In the genomic region with DNA sequence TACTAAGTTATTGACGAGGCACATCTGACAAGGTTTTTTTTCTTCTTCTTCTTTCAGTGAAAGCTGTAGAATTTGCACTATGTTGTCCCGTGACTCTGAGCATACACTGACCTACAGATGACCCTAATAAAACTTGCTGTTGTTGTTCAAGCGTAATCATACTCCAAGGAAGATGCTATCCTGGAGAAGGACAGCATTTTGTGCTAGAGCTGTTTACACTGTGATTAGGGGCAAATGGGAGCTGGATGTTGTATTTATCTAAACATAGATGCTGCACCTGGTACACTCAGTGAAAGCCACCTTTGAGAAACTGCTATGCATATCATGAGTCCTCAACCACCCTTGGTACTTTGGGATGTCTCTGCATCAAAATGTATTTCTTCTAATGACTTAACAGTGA, we compare ENCODE assay signal across 32 mouse cellular contexts. TPM values are rescaled to one million over a fixed set of nuclear protein-coding genes. Genes with fewer than 3 reads are reported as not detected.
DNase-seq lines count a peak whose midpoint lies in the region; ATAC-seq and TF ChIP-seq lines count a peak whose summit lies in the region.
"Had no signal": no experiment of that assay in that cellular context is flagged by ENCODE, and none has a peak within 500 bp of the region (broad histone marks: within the 10 kb centered on the region; RNA-seq: fewer than 3 reads in every experiment).

No protein-coding gene starts in this region.

- H3K9me3 ChIP-seq in midbrain, embryonic 11.5 days (ENCODE audit: control insufficient read depth, low read length), result no peaks in the 10 kb centered on the region
- no peaks in the 10 kb centered on the region for H3K9me3 ChIP-seq in midbrain, embryonic 10.5 days (replicated peaks)
- H3K9me3 ChIP-seq in stomach, postnatal 0 days (ENCODE audit: control insufficient read depth, low read length), result no peaks in the 10 kb centered on the region
- H3K9me3 ChIP-seq: forebrain, embryonic 12.5 days; forebrain, embryonic 15.5 days; heart, embryonic 10.5 days; hindbrain, embryonic 10.5 days had no signal

- TF ChIP-seq EP300 in heart, adult 2 months (IDR thresholded peaks at IDR 0.05; ENCODE audit: insufficient read depth, low read depth, low read length), result no peak
- TF ChIP-seq EP300 in stomach, postnatal 0 days (optimal IDR thresholded peaks at IDR 0.05), result no peak

- intact Hi-C loops in heart, adult 2 months (cut with DNase I), result loop anchor here (5.0 kb wide), 1 partner anchor 36 kb away; no protein-coding TSS in a partner anchor

- no peak overlapping the region for H3K4me3 ChIP-seq in heart, adult 2 months
- peak overlapping the region; percentile 77; the same call in 1 of the 2 replicates for H3K4me3 ChIP-seq in layer of hippocampus, adult 2 months
- H3K4me3 ChIP-seq in midbrain, embryonic 11.5 days (ENCODE audit: low read depth, low read length), result no peak overlapping the region
- H3K4me3 ChIP-seq in midbrain, embryonic 10.5 days, result no peak overlapping the region
- H3K4me3 ChIP-seq in stomach, postnatal 0 days (ENCODE audit: low read depth, low read length), result no peak overlapping the region
- H3K4me3 ChIP-seq: embryonic facial prominence, embryonic 12.5 days; embryonic facial prominence, embryonic 15.5 days; erythroblast, embryonic 14.5 days; forebrain, embryonic 12.5 days; forebrain, embryonic 15.5 days; heart, embryonic 10.5 days; hindbrain, embryonic 10.5 days had no signal

- WGBS in heart, adult 2 months, result 67% methylated on average over 3 of the region's 3 CpGs
- WGBS in midbrain, embryonic 11.5 days, result 90% methylated on average over 3 of the region's 3 CpGs
- 89% methylated on average over 3 of the region's 3 CpGs for WGBS in midbrain, embryonic 10.5 days
- 65% methylated on average over 3 of the region's 3 CpGs for WGBS in stomach, postnatal 0 days

- no peaks in the 10 kb centered on the region for H3K27me3 ChIP-seq in heart, adult 2 months (ENCODE audit: control insufficient read depth, insufficient read depth, low read length)
- H3K27me3 ChIP-seq in midbrain, embryonic 11.5 days (ENCODE audit: control insufficient read depth, insufficient read depth, low read length), result no peaks in the 10 kb centered on the region
- peaks cover 20% of the 10 kb centered on the region for H3K27me3 ChIP-seq in midbrain, embryonic 10.5 days (ENCODE audit: low read depth, poor library complexity, severe bottlenecking)
- H3K27me3 ChIP-seq in stomach, postnatal 0 days (ENCODE audit: control insufficient read depth, insufficient read depth, low read length), result no peaks in the 10 kb centered on the region
- H3K27me3 ChIP-seq: CH12.LX; embryonic facial prominence, embryonic 12.5 days; embryonic facial prominence, embryonic 15.5 days; forebrain, embryonic 12.5 days; forebrain, embryonic 15.5 days; Patski had no signal

- ATAC-seq in midbrain, embryonic 11.5 days (ENCODE audit: low FRiP score), result no peak
- 0 out of 2 replicates have a peak, but pooled peaks have one; percentile 17 for ATAC-seq in stomach, postnatal 0 days (ENCODE audit: low FRiP score, low TSS enrichment)
- ATAC-seq: forebrain, embryonic 15.5 days; hindbrain, postnatal 0 days; inflammation-experienced regulatory T-cells, adult 6 months; intestine, embryonic 16.5 days; Patski had no signal

- peaks cover 8% of the 10 kb centered on the region for H3K4me1 ChIP-seq in heart, adult 2 months (ENCODE audit: control insufficient read depth, insufficient read depth, low read length)
- no peaks in the 10 kb centered on the region for H3K4me1 ChIP-seq in midbrain, embryonic 11.5 days (ENCODE audit: control insufficient read depth, insufficient read depth, low read length)
- H3K4me1 ChIP-seq in midbrain, embryonic 10.5 days, result peaks cover 13% of the 10 kb centered on the region
- H3K4me1 ChIP-seq in stomach, postnatal 0 days (replicated peaks; ENCODE audit: control insufficient read depth, insufficient read depth), result no peaks in the 10 kb centered on the region
- H3K4me1 ChIP-seq: hindbrain, embryonic 10.5 days had no signal

- no peak for TF ChIP-seq CTCF in heart, adult 2 months (IDR thresholded peaks at IDR 0.05)
- TF ChIP-seq CTCF in layer of hippocampus, adult 2 months (conservative IDR thresholded peaks at IDR 0.05), result no peak
- TF ChIP-seq CTCF in stomach, postnatal 0 days (IDR thresholded peaks at IDR 0.05; ENCODE audit: low read depth), result no peak

- no peak for DNase-seq in heart, adult 2 months
- no peak for DNase-seq in heart, adult 8-10 months (ENCODE audit: low spot score)
- no peak for DNase-seq in layer of hippocampus, adult 2 months (ENCODE audit: low spot score in 2 of 2)
- no peak for DNase-seq in layer of hippocampus, adult 18-20 months (ENCODE audit: low spot score in 2 of 2)
- DNase-seq in midbrain, embryonic 11.5 days (ENCODE audit: low spot score, missing footprints), result peak; percentile 66
- no peak for DNase-seq in midbrain, embryonic 10.5 days (ENCODE audit: low spot score)
- no peak for DNase-seq in stomach, postnatal 0 days (ENCODE audit: low spot score)
- no peak for DNase-seq in embryo, embryonic 10.5 days (ENCODE audit: low spot score)
- DNase-seq: adrenal gland, postnatal 14 days; B cell, adult 2 months; cerebellum, adult 11-12 months; cerebellum, adult 8-10 months; cerebellum, postnatal 10 days; gastrocnemius, postnatal 25 days; heart, postnatal 10 days; heart, postnatal 36 days had no signal

- H3K36me3 ChIP-seq in heart, adult 2 months (ENCODE audit: control insufficient read depth, insufficient read depth, low read length), result peaks cover 28% of the 10 kb centered on the region
- H3K36me3 ChIP-seq in midbrain, embryonic 11.5 days (ENCODE audit: control insufficient read depth, insufficient read depth, low read length), result peaks cover 9% of the 10 kb centered on the region; the same call in 1 of the 2 replicates
- peaks cover 39% of the 10 kb centered on the region for H3K36me3 ChIP-seq in midbrain, embryonic 10.5 days
- peaks cover 16% of the 10 kb centered on the region for H3K36me3 ChIP-seq in stomach, postnatal 0 days (ENCODE audit: control insufficient read depth, insufficient read depth, low read length)
- H3K36me3 ChIP-seq: G1E had no signal

- peak overlapping the region; percentile 19; the same call in 1 of the 2 replicates for H3K27ac ChIP-seq in heart, adult 2 months
- H3K27ac ChIP-seq in layer of hippocampus, adult 2 months, result peak overlapping the region; percentile 78; the same call in 1 of the 2 replicates
- no peak overlapping the region for H3K27ac ChIP-seq in midbrain, embryonic 11.5 days (ENCODE audit: low read depth, low read length)
- H3K27ac ChIP-seq in midbrain, embryonic 10.5 days (replicated peaks), result no peak overlapping the region
- H3K27ac ChIP-seq in stomach, postnatal 0 days (replicated peaks), result no peak overlapping the region
- H3K27ac ChIP-seq: embryonic facial prominence, embryonic 12.5 days; embryonic facial prominence, embryonic 15.5 days; forebrain, embryonic 12.5 days; forebrain, embryonic 15.5 days; heart, embryonic 10.5 days; hindbrain, embryonic 10.5 days; hindbrain, embryonic 14.5 days; hindbrain, postnatal 0 days had no signal

- no peaks in the 10 kb centered on the region for H3K79me2 ChIP-seq in heart, adult 2 months (replicated peaks; ENCODE audit: control insufficient read depth, insufficient read depth, low read length)

- no peak overlapping the region for H3K9ac ChIP-seq in heart, adult 2 months (ENCODE audit: low read depth, low read length)
- no peak overlapping the region for H3K9ac ChIP-seq in midbrain, embryonic 11.5 days (ENCODE audit: low read length)
- no peak overlapping the region for H3K9ac ChIP-seq in stomach, postnatal 0 days (ENCODE audit: low read length)
- H3K9ac ChIP-seq: embryonic facial prominence, embryonic 12.5 days; embryonic facial prominence, embryonic 15.5 days; forebrain, embryonic 12.5 days; forebrain, embryonic 15.5 days; hindbrain, embryonic 14.5 days had no signal

- TF ChIP-seq POLR2A in heart, adult 2 months (IDR thresholded peaks at IDR 0.05; ENCODE audit: insufficient read depth, low read depth, low read length), result peak; percentile 24; the same call in 1 of the 2 replicates

- no peak overlapping the region for H3K4me2 ChIP-seq in midbrain, embryonic 11.5 days
- no peak overlapping the region for H3K4me2 ChIP-seq in stomach, postnatal 0 days (replicated peaks; ENCODE audit: low read depth)
- H3K4me2 ChIP-seq: embryonic facial prominence, embryonic 12.5 days; embryonic facial prominence, embryonic 15.5 days; forebrain, embryonic 12.5 days; forebrain, embryonic 15.5 days; hindbrain, embryonic 14.5 days had no signal

RNA-seq across cellular contexts. Expression of a gene that starts 6.6 kb away (rescaled TPM):
- 10 to 100 TPM; 14.8 to 23.8 TPM for total RNA-seq in heart, adult 2 months (2021)
- 11.0 and 17.3 TPM in 2 replicates for polyA plus RNA-seq in heart, adult 2 months (2012; rRNA removed)
- total RNA-seq in heart, adult 8-10 months (2022), result 10 to 100 TPM; 19.7 to 26.0 (median 23.0) TPM
- total RNA-seq in layer of hippocampus, adult 2 months (2021), result 100 to 1,000 TPM; 267 to 268 TPM
- total RNA-seq in layer of hippocampus, adult 18-20 months (2021), result 100 to 1,000 TPM; 243 to 293 TPM
- polyA plus RNA-seq in midbrain, embryonic 11.5 days (2014; fragmentation: Nextera tagmentation; extraction: Ambion mirVana), result 63.4 and 68.6 TPM in 2 replicates
- polyA plus RNA-seq in midbrain, embryonic 10.5 days (2016; fragmentation: Nextera tagmentation; extraction: Ambion mirVana), result 40.5 and 51.0 TPM in 2 replicates
- polyA plus RNA-seq in stomach, postnatal 0 days (2015; fragmentation: Nextera tagmentation; extraction: Ambion mirVana), result 41.5 and 47.6 TPM in 2 replicates
- polyA plus RNA-seq: erythroblast, embryonic 14.5 days; G1E had no signal

RNA-seq across cellular contexts. Expression of a gene that starts 44.4 kb away (rescaled TPM):
- total RNA-seq in heart, adult 2 months (2021), result under 1 TPM in 1 of 2 experiments, not detected in 1; 0.18 TPM
- 0.39 and 0.53 TPM in 2 replicates for polyA plus RNA-seq in heart, adult 2 months (2012; rRNA removed)
- total RNA-seq in heart, adult 8-10 months (2022), result under 1 TPM; 0.16 to 0.19 (median 0.17) TPM
- total RNA-seq in layer of hippocampus, adult 2 months (2021), result not detected
- not detected for total RNA-seq in layer of hippocampus, adult 18-20 months (2021)
- polyA plus RNA-seq in midbrain, embryonic 11.5 days (2014; fragmentation: Nextera tagmentation; extraction: Ambion mirVana), result 0.26 TPM in 1 of 2 replicates, not detected in the other
- polyA plus RNA-seq in midbrain, embryonic 10.5 days (2016; fragmentation: Nextera tagmentation; extraction: Ambion mirVana), result 0.10 and 0.22 TPM in 2 replicates
- polyA plus RNA-seq in stomach, postnatal 0 days (2015; fragmentation: Nextera tagmentation; extraction: Ambion mirVana), result 0.06 and 0.07 TPM in 2 replicates
- total RNA-seq: gastrocnemius, adult 8-10 months; gastrocnemius, postnatal 25 days; heart, postnatal 10 days; hindbrain, postnatal 0 days had no signal
- polyA plus RNA-seq: erythroblast, embryonic 14.5 days; forebrain, embryonic 15.5 days; G1E; heart, embryonic 14.5 days; Patski had no signal

Comparison
In these comparisons a context has a peak if more than half of its experiments do, and no peak if none do; other contexts are left out.
1. H3K27ac ChIP-seq: peak in heart, adult 2 months (single experiment) and layer of hippocampus, adult 2 months (single experiment); none in midbrain, embryonic 11.5 days (single experiment), midbrain, embryonic 10.5 days (single experiment) and stomach, postnatal 0 days (single experiment).
2. RNA of a gene that starts 6.6 kb away (total RNA-seq): 243 to 293 TPM in layer of hippocampus, adult 18-20 months and 267 to 268 TPM in layer of hippocampus, adult 2 months; 14.8 to 23.8 TPM in heart, adult 2 months and 19.7 to 26.0 TPM in heart, adult 8-10 months; every median in the first group is over 4 times any median in the second.